Mouse (Mus musculus) embryo, embryonic 11.5 days (tissue): ENCODE measurements around the gene Il1rap.
A peak's percentile ranks its signal among the peaks of the same experiment; 100 is the strongest.

ENCODE experiments used
- DNase-seq: peaks from one replicate; pipeline ENCODE4 v3.0.0-alpha.2; 2012; ENCODE audit warnings: low read depth, low spot score

Il1rap gene

GRCm38 (mm10) chr16:26723952-26724747 lies 142.6 kb downstream of the Il1rap start:
- DNase-seq, result peak; percentile 7

GRCm38 (mm10) chr16:26728139-26728538 lies 146.6 kb downstream of the Il1rap start:
- no peak for DNase-seq

- no peak for DNase-seq
Measured at GRCm38 (mm10) chr16:26730941-26731340, 149.4 kb downstream of the Il1rap start.

GRCm38 (mm10) chr16:26732566-26732965 lies 151.1 kb downstream of the Il1rap start:
- no peak for DNase-seq

GRCm38 (mm10) chr16:26755381-26756155 lies 174.1 kb downstream of the Il1rap start:
- no peak for DNase-seq

GRCm38 (mm10) chr16:26775976-26776375 lies 194.5 kb downstream of the Il1rap start:
- DNase-seq, result no peak

GRCm38 (mm10) chr16:26777132-26777531 lies 195.6 kb downstream of the Il1rap start:
- DNase-seq, result no peak
